Mouse (Mus musculus): ENCODE results near the gene Chuk. TPM values are rescaled to one million over a fixed set of nuclear protein-coding genes. Genes with fewer than 3 reads are reported as not detected.

Chuk gene
- total and polyA plus RNA-seq, 2 experiments from 2014 or later, result 32.7 to 38.3 TPM

DNA sequence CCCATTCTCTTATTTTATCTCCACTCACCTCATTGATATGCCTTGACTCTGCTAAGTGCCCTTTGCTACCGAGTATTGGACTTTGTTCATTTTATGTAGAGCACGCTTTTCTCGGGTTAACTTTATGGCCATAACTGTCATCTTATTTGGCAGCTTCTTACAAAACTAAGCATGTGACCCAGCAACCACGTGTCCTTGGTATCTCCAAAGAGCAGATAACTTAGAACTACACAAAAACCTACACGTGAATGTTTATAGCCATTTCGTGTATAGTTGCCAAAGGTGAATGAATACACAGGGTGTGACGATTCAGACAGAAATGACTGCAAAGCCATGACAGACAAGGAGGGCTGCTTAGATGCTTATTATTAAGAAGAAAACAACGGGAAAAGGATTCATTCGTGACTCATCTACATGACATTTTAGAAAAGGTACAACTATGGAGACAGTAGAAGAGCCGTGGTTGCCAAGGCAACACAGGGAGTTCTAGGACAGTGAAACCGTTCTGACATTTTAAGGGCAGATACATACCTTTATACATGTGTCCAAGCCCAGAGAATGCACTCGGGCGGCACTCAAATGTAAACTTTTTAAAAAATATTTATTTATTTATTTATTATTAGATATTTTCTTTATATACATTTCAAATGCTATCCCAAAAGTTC, 82.2 kb downstream of the Chuk start:
- H3K36me3 ChIP-seq (ENCODE audit: insufficient read depth, low read length), result no peaks in the 10 kb centered on the region
- H3K9ac ChIP-seq (replicated peaks; ENCODE audit: low read length), result no peak overlapping the region
- 87% methylated on average over 13 of the region's 13 CpGs for WGBS
- H3K4me3 ChIP-seq (ENCODE audit: low read length), result no peak overlapping the region
- DNase-seq (ENCODE audit: low spot score) (no peak), ATAC-seq (no peak)
- H3K4me1 ChIP-seq (ENCODE audit: insufficient read depth, low read length), result no peaks in the 10 kb centered on the region
- H3K27me3 ChIP-seq (ENCODE audit: insufficient read depth, low read length), result no peaks in the 10 kb centered on the region
- no peaks in the 10 kb centered on the region for H3K9me3 ChIP-seq (ENCODE audit: low read length)
- no peak overlapping the region for H3K27ac ChIP-seq
- TF ChIP-seq CTCF (IDR thresholded peaks at IDR 0.05; ENCODE audit: low read depth), result no peak
- H3K4me2 ChIP-seq (ENCODE audit: low read depth, low read length), result no peak overlapping the region

Other genes starting within 250 kb of the Chuk start
- 12.8 and 13.3 TPM in 2 replicates for gene Dnmbp, start 167.3 kb downstream of the Chuk start, total RNA-seq (2014; rRNA removed)
- gene Dnmbp, start 167.3 kb downstream of the Chuk start, polyA plus RNA-seq (2015; fragmentation: Nextera tagmentation; extraction: Ambion mirVana), result 6.5 and 7.1 TPM in 2 replicates
- gene Cpn1, start 120.9 kb downstream of the Chuk start, total RNA-seq (2014; rRNA removed), result 0.43 and 0.84 TPM in 2 replicates
- gene Cpn1, start 120.9 kb downstream of the Chuk start, polyA plus RNA-seq (2015; fragmentation: Nextera tagmentation; extraction: Ambion mirVana), result 0.43 and 0.58 TPM in 2 replicates
- not detected in 2 replicates for gene Cyp2c23, start 78.3 kb downstream of the Chuk start, total RNA-seq (2014; rRNA removed)
- not detected in 2 replicates for gene Cyp2c23, start 78.3 kb downstream of the Chuk start, polyA plus RNA-seq (2015; fragmentation: Nextera tagmentation; extraction: Ambion mirVana)
- 6.4 and 7.9 TPM in 2 replicates for gene Erlin1, start 37.7 kb downstream of the Chuk start, total RNA-seq (2014; rRNA removed)
- gene Erlin1, start 37.7 kb downstream of the Chuk start, polyA plus RNA-seq (2015; fragmentation: Nextera tagmentation; extraction: Ambion mirVana), result 13.8 and 14.4 TPM in 2 replicates
- 10.7 and 36.4 TPM in 2 replicates for gene Cwf19l1, start 28.4 kb upstream of the Chuk start, total RNA-seq (2014; rRNA removed)
- gene Cwf19l1, start 28.4 kb upstream of the Chuk start, polyA plus RNA-seq (2015; fragmentation: Nextera tagmentation; extraction: Ambion mirVana), result 24.3 and 27.3 TPM in 2 replicates
- gene Bloc1s2, start 39.0 kb upstream of the Chuk start, total RNA-seq (2014; rRNA removed), result 31.9 and 32.0 TPM in 2 replicates
- 187 and 188 TPM in 2 replicates for gene Bloc1s2, start 39.0 kb upstream of the Chuk start, polyA plus RNA-seq (2015; fragmentation: Nextera tagmentation; extraction: Ambion mirVana)
- 0.84 and 1.1 TPM in 2 replicates for gene Pkd2l1, start 85.0 kb upstream of the Chuk start, total RNA-seq (2014; rRNA removed)
- 0.33 and 0.69 TPM in 2 replicates for gene Pkd2l1, start 85.0 kb upstream of the Chuk start, polyA plus RNA-seq (2015; fragmentation: Nextera tagmentation; extraction: Ambion mirVana)
- 0.31 and 2.7 TPM in 2 replicates for gene Scd3, start 95.8 kb upstream of the Chuk start, total RNA-seq (2014; rRNA removed)
- gene Scd3, start 95.8 kb upstream of the Chuk start, polyA plus RNA-seq (2015; fragmentation: Nextera tagmentation; extraction: Ambion mirVana), result 4.7 and 4.8 TPM in 2 replicates
- 1,071 and 1,235 TPM in 2 replicates for gene Scd2, start 186.2 kb upstream of the Chuk start, total RNA-seq (2014; rRNA removed)
- 274 and 291 TPM in 2 replicates for gene Scd2, start 186.2 kb upstream of the Chuk start, polyA plus RNA-seq (2015; fragmentation: Nextera tagmentation; extraction: Ambion mirVana)
- 0.84 and 1.5 TPM in 2 replicates for gene Scd4, start 225.6 kb upstream of the Chuk start, total RNA-seq (2014; rRNA removed)
- 0.09 and 0.16 TPM in 2 replicates for gene Scd4, start 225.6 kb upstream of the Chuk start, polyA plus RNA-seq (2015; fragmentation: Nextera tagmentation; extraction: Ambion mirVana)

Data from hindbrain, postnatal 0 days (tissue).